Mouse (Mus musculus) testis, adult 2 months (tissue): ENCODE results near the gene Snrnp70.

ENCODE experiments used
- CTCF ChIP-seq: fragments of 200-500 bp; IDR thresholded peaks from 2 replicates; pipeline ENCODE4 v1.5.1; 2012; ENCODE audit warnings: low read depth, mild to moderate bottlenecking, inconsistent platforms, low read length, moderate library complexity; ENCODE audit not compliant: control insufficient read depth, insufficient read depth, insufficient replicate concordance
- POLR2A ChIP-seq: fragments of 200-500 bp; IDR thresholded peaks from 2 replicates; pipeline ENCODE4 v1.6.1; 2012; ENCODE audit warnings: low read depth, mild to moderate bottlenecking, inconsistent platforms, low read length, moderate library complexity; ENCODE audit not compliant: control insufficient read depth

DNA sequence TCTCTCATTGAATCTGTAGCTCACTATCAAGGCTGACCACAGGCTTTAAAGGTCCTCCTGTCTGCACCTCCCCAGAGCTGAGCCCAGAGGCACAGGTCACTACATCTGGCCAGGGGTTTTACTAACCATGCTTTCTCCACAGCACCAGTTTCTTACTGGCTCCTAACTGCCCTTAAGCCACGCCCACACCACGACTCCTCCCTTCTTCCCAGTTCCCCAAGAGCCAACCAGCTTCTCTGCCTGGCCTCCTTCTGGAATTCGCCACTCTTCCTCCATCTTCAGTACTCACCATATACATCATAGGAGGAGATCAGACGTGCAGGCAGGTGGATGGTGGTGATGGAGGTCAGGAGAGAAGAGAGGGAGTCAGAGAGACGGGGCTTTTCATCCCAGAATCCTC lies 42.5 kb downstream of the Snrnp70 start:
- no peak for TF ChIP-seq CTCF
- no peak for TF ChIP-seq POLR2A
